16 mouse cellular contexts compared by ENCODE assay signal in genomic region chr11:118960649-118961048, GRCm38 (mm10). TPM values are rescaled to one million over a fixed set of nuclear protein-coding genes. Genes with fewer than 3 reads are reported as not detected.
DNase-seq lines count a peak whose midpoint lies in the region; ATAC-seq and TF ChIP-seq lines count a peak whose summit lies in the region.
"Had no signal": no experiment of that assay in that cellular context is flagged by ENCODE, and none has a peak within 500 bp of the region (broad histone marks: within the 10 kb centered on the region; RNA-seq: fewer than 3 reads in every experiment).

No protein-coding gene starts in this region.

- peaks cover 24% of the 10 kb centered on the region for H3K4me1 ChIP-seq in midbrain, embryonic 16.5 days (ENCODE audit: control insufficient read depth, insufficient read depth, low read length)

- peak overlapping the region; percentile 40; the same call in 1 of the 2 replicates for H3K9ac ChIP-seq in midbrain, embryonic 16.5 days (ENCODE audit: low read depth, low read length)
- H3K9ac ChIP-seq: neural tube, embryonic 13.5 days had no signal

- H3K4me2 ChIP-seq in midbrain, embryonic 16.5 days (ENCODE audit: low read length) = no peak overlapping the region
- H3K4me2 ChIP-seq: neural tube, embryonic 13.5 days had no signal

- WGBS in midbrain, embryonic 16.5 days = 37% methylated on average over 3 of the region's 3 CpGs

- H3K4me3 ChIP-seq in layer of hippocampus, adult 2 months = no peak overlapping the region
- no peak overlapping the region for H3K4me3 ChIP-seq in midbrain, embryonic 16.5 days (ENCODE audit: low read depth, low read length)
- H3K4me3 ChIP-seq: neural tube, embryonic 13.5 days had no signal

- no peaks in the 10 kb centered on the region for H3K27me3 ChIP-seq in midbrain, embryonic 16.5 days (ENCODE audit: control insufficient read depth, insufficient read depth, low read depth, low read length)
- H3K27me3 ChIP-seq: neural tube, embryonic 13.5 days had no signal

- TF ChIP-seq CTCF in layer of hippocampus, adult 2 months (conservative IDR thresholded peaks at IDR 0.05) = no peak

- ATAC-seq in midbrain, embryonic 16.5 days = peak; percentile 44; the same call in 1 of the 2 replicates
- no peak for ATAC-seq in activated CD4-positive, CD25-positive, alpha-beta regulatory T cell, adult 4 months

- no peaks in the 10 kb centered on the region for H3K36me3 ChIP-seq in midbrain, embryonic 16.5 days (ENCODE audit: control insufficient read depth, insufficient read depth, low read length)
- H3K36me3 ChIP-seq: neural tube, embryonic 13.5 days had no signal

- DNase-seq in cerebellum, postnatal 10 days = peak; percentile 51 to 57
- no peak for DNase-seq in cerebellum, postnatal 36 days
- peak; percentile 30 for DNase-seq in ZHBTc4 (ENCODE audit: low read depth, low spot score)
- DNase-seq in layer of hippocampus, adult 2 months (ENCODE audit: low spot score in 2 of 2) = peak; percentile 42 to 52
- no peak for DNase-seq in kidney, adult 18-20 months
- no peak for DNase-seq in gastrocnemius, postnatal 4 days (ENCODE audit: low spot score in 2 of 2)
- DNase-seq: adrenal gland, postnatal 10 days; cerebellum, adult 8-10 months; heart, adult 11 months; kidney, postnatal 4 days had no signal

- H3K9me3 ChIP-seq in midbrain, embryonic 16.5 days (replicated peaks; ENCODE audit: control insufficient read depth, low read length, poor library complexity, severe bottlenecking) = no peaks in the 10 kb centered on the region
- H3K9me3 ChIP-seq: neural tube, embryonic 13.5 days had no signal

- peak overlapping the region; percentile 79 for H3K27ac ChIP-seq in layer of hippocampus, adult 2 months
- H3K27ac ChIP-seq in midbrain, embryonic 16.5 days (ENCODE audit: low read length) = peak overlapping the region; percentile 54
- H3K27ac ChIP-seq: macrophage; neural tube, embryonic 13.5 days had no signal

RNA-seq across cellular contexts. Expression of gene Enpp7, which starts 27.3 kb away (rescaled TPM):
- not detected for total RNA-seq in layer of hippocampus, adult 2 months (2021)
- polyA plus RNA-seq in midbrain, embryonic 16.5 days (2015; fragmentation: Nextera tagmentation; extraction: Ambion mirVana) = not detected in 2 replicates
- not detected for polyA plus RNA-seq in activated CD4-positive, CD25-positive, alpha-beta regulatory T cell, adult 4 months (2017; shearing (Covaris generic))
- total RNA-seq in gastrocnemius, postnatal 4 days (2021) = not detected
- total RNA-seq: adrenal gland, postnatal 10 days; liver, adult 2 months; MEL had no signal
- polyA plus RNA-seq: liver, adult 2 months; macrophage; neural tube, embryonic 13.5 days had no signal

RNA-seq across cellular contexts. Expression of gene Rbfox3, which starts 49.3 kb away (rescaled TPM):
- total RNA-seq in layer of hippocampus, adult 2 months (2021) = 100 to 1,000 TPM; 276 to 303 TPM
- 49.1 and 54.9 TPM in 2 replicates for polyA plus RNA-seq in midbrain, embryonic 16.5 days (2015; fragmentation: Nextera tagmentation; extraction: Ambion mirVana)
- under 1 TPM in 1 of 2 experiments, not detected in 1; 0.11 TPM for polyA plus RNA-seq in activated CD4-positive, CD25-positive, alpha-beta regulatory T cell, adult 4 months (2017; shearing (Covaris generic))
- total RNA-seq in gastrocnemius, postnatal 4 days (2021) = under 1 TPM; 0.10 to 0.31 TPM
- total RNA-seq: MEL had no signal
- polyA plus RNA-seq: macrophage had no signal

Comparison
In these comparisons a context has a peak if more than half of its experiments do, and no peak if none do; other contexts are left out.
1. DNase-seq: peak in cerebellum, postnatal 10 days (2 of 2), ZHBTc4 (single experiment) and layer of hippocampus, adult 2 months (2 of 2); none in cerebellum, postnatal 36 days (0 of 2), kidney, adult 18-20 months (single experiment) and gastrocnemius, postnatal 4 days (0 of 2).
2. RNA of gene Rbfox3, which starts 49.3 kb away (total RNA-seq): 276 to 303 TPM in layer of hippocampus, adult 2 months; 0.10 to 0.31 TPM in gastrocnemius, postnatal 4 days; every median in the first group is over 100 times any median in the second.